ENCODE assay signal across 8 mouse cellular contexts in genomic region chr7:126695631-126696207, GRCm38 (mm10). TPM values are rescaled to one million over a fixed set of nuclear protein-coding genes. Genes with fewer than 3 reads are reported as not detected.
A peak's percentile ranks its signal among the peaks of the same experiment; 100 is the strongest.
DNase-seq lines count a peak whose midpoint lies in the region; ATAC-seq lines count a peak whose summit lies in the region.

Gene Slx1b, minus strand, starts transcription at chr7:126695784.

- no peaks in the 10 kb centered on the region for H3K9me3 ChIP-seq in heart, embryonic 13.5 days
- no peaks in the 10 kb centered on the region for H3K9me3 ChIP-seq in liver, embryonic 12.5 days (replicated peaks)
- no peaks in the 10 kb centered on the region for H3K9me3 ChIP-seq in stomach, embryonic 15.5 days

- H3K27me3 ChIP-seq in heart, embryonic 13.5 days (replicated peaks), result no peaks in the 10 kb centered on the region
- no peaks in the 10 kb centered on the region for H3K27me3 ChIP-seq in liver, embryonic 12.5 days (replicated peaks)
- no peaks in the 10 kb centered on the region for H3K27me3 ChIP-seq in stomach, embryonic 15.5 days (replicated peaks)

- ATAC-seq in heart, embryonic 13.5 days (ENCODE audit: extremely low read depth, insufficient number of reproducible peaks, low FRiP score, low TSS enrichment), result peak; percentile 96
- ATAC-seq in liver, embryonic 12.5 days, result peak; percentile 95
- ATAC-seq in stomach, embryonic 15.5 days (ENCODE audit: insufficient read depth, low FRiP score, low read depth), result peak; percentile 97

- H3K9ac ChIP-seq in heart, embryonic 13.5 days, result peak within 1 kb of the TSS; percentile 92
- peak within 1 kb of the TSS; percentile 88 for H3K9ac ChIP-seq in liver, embryonic 12.5 days
- H3K9ac ChIP-seq in stomach, embryonic 15.5 days, result peak within 1 kb of the TSS; percentile 87

- H3K36me3 ChIP-seq in heart, embryonic 13.5 days, result peaks cover 26% of the 10 kb centered on the region
- peaks cover 47% of the 10 kb centered on the region for H3K36me3 ChIP-seq in liver, embryonic 12.5 days
- H3K36me3 ChIP-seq in stomach, embryonic 15.5 days, result peaks cover 15% of the 10 kb centered on the region

- WGBS in heart, embryonic 13.5 days, result under 1% methylated on average over 40 of the region's 40 CpGs
- WGBS in liver, embryonic 12.5 days (ENCODE audit: insufficient replicate concordance), result under 1% methylated on average over 40 of the region's 40 CpGs
- WGBS in stomach, embryonic 15.5 days, result under 1% methylated on average over 40 of the region's 40 CpGs

- peak within 1 kb of the TSS; percentile 79 for H3K4me2 ChIP-seq in heart, embryonic 13.5 days
- H3K4me2 ChIP-seq in liver, embryonic 12.5 days, result peak within 1 kb of the TSS; percentile 95
- H3K4me2 ChIP-seq in stomach, embryonic 15.5 days, result peak within 1 kb of the TSS; percentile 95

- DNase-seq in CD4-positive, CD25-positive, alpha-beta regulatory T cell, adult 2 months (ENCODE audit: low read depth, low spot score), result peak; percentile 95
- DNase-seq in fat pad, adult 2 months (ENCODE audit: extremely low read depth, low read depth, low spot score), result peak; percentile 58
- DNase-seq in kidney, postnatal 10 days, result peak; percentile 96
- DNase-seq in natural killer cell, adult 2 months (ENCODE audit: low spot score in 2 of 2), result peak; percentile 78 to 84

- H3K4me1 ChIP-seq in brown adipose tissue, adult 24 weeks (ENCODE audit: control insufficient read depth, insufficient read depth, insufficient read length, low read length), result peaks cover 2% of the 10 kb centered on the region; the same call in 1 of the 2 replicates
- peaks cover 30% of the 10 kb centered on the region for H3K4me1 ChIP-seq in heart, embryonic 13.5 days
- H3K4me1 ChIP-seq in liver, embryonic 12.5 days, result peaks cover 59% of the 10 kb centered on the region
- H3K4me1 ChIP-seq in stomach, embryonic 15.5 days, result peaks cover 13% of the 10 kb centered on the region

- peak within 1 kb of the TSS; percentile 82 for H3K4me3 ChIP-seq in brown adipose tissue, adult 24 weeks (ENCODE audit: insufficient read depth, low read depth, low read length)
- peak within 1 kb of the TSS; percentile 72 for H3K4me3 ChIP-seq in heart, embryonic 13.5 days
- peak within 1 kb of the TSS; percentile 92 for H3K4me3 ChIP-seq in liver, embryonic 12.5 days
- H3K4me3 ChIP-seq in stomach, embryonic 15.5 days (replicated peaks), result peak within 1 kb of the TSS; percentile 93

- H3K27ac ChIP-seq in brown adipose tissue, adult 24 weeks (replicated peaks; ENCODE audit: low read depth, low read length), result peak within 1 kb of the TSS; percentile 83
- peak within 1 kb of the TSS; percentile 96 for H3K27ac ChIP-seq in heart, embryonic 13.5 days (replicated peaks)
- peak within 1 kb of the TSS; percentile 91 for H3K27ac ChIP-seq in liver, embryonic 12.5 days
- peak within 1 kb of the TSS; percentile 98 for H3K27ac ChIP-seq in stomach, embryonic 15.5 days

RNA-seq across cellular contexts. Expression of gene Slx1b, which starts in this region (rescaled TPM):
- polyA plus RNA-seq in brown adipose tissue, adult 24 weeks (2012; ENCODE audit: insufficient read depth, insufficient read length, missing spikeins), result 4.0 and 5.8 TPM in 2 replicates
- polyA plus RNA-seq in heart, embryonic 13.5 days (2015; fragmentation: Nextera tagmentation; extraction: Ambion mirVana), result 6.9 and 7.1 TPM in 2 replicates
- polyA plus RNA-seq in liver, embryonic 12.5 days (2016; fragmentation: Nextera tagmentation; extraction: Ambion mirVana), result 4.5 and 5.1 TPM in 2 replicates
- polyA plus RNA-seq in stomach, embryonic 15.5 days (2015; fragmentation: Nextera tagmentation; extraction: Ambion mirVana), result 7.9 and 9.6 TPM in 2 replicates

Comparison
In these comparisons a context has a peak if more than half of its experiments do, and no peak if none do; other contexts are left out.
1. Peak in every context shown above with its lines: DNase-seq, ATAC-seq, H3K4me3 ChIP-seq and H3K27ac ChIP-seq.